Mouse (Mus musculus) kidney, adult 11 months (tissue): Measurements from ENCODE around the gene Islr.
A peak's percentile ranks its signal among the peaks of the same experiment; 100 is the strongest.
"Not testable (repeated sequence)": the region's sequence is repeated elsewhere in the genome, so short reads cannot be mapped to it uniquely, and the experiment has no call there.

Source experiments
- DNase-seq: peaks from one replicate; pipeline ENCODE4 v3.0.0; 2022

The Islr gene

DNA sequence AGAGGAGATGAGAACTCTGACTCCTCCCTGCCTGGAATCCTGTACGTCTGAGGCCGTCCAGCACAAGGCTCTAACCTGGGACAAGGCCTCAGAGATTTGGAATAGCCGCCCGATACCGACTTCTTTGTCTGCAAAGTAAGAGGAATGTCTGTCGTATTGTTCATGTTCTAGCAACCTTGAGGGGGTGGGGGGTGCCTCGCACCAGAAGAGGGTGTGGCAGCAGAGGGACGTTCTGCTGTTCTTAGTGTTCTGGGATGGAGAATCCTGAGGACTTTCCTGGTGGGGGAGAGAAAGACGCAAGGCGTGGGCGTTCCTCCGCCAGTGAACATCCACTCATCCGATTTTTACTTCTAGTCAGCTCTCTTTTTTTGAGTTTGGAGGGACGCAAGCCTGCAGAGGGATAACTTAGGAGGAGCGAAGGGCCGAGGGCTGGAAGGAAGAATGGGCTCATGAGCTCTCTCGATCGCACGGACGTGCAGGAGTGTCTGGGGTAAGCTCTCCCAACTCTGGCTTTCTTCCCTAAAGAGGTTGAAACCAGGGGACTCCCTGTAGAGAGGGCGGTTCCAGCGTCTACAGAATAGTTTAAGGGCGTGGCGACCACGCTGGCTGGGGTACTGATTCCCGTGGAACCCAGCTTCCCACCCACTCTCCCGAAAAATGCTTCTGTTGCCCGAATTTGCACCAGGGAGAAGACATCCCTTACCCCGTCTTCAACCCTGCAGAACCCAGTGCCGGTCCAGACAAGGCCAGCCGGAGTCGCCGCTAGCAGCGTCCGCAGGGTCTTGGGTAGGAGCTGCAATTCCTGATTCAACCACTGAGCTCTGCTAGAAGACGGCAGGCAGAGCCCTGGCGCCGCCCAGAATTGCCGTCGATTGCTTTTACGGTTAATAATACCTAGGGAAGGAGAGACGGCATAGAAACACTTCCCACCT, at the start of gene Islr, which contains the start of gene Islr2:
TSS of gene Islr (minus strand) at position 791 of the 932 bp plus-strand sequence.
TSS of gene Islr2 (minus strand) at position 804 of the 932 bp plus-strand sequence.
- peak; percentile 66 for DNase-seq

DNA sequence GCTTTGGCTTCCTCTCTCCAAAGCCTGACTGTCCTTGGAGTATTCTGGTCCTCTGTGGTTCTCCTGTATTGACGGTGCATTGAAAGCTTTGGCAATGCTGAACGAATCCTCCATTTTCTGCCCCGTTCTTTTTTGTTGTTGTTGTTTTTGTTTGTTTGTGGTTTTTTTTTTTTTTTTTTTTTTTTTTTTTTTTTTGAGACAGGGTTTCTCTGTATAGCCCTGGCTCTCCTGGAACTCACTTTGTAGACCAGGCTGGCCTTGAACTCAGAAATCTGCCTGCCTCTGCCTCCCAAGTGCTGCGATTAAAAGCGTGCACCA, 49.7 kb upstream of the Islr start:
- not testable (repeated sequence) for DNase-seq

- DNase-seq: peak; percentile 97
These were observed 49.1 kb upstream of the Islr start, which contains the start of gene Stoml1 for GRCm38 (mm10) chr9:58253033-58253804. TSS of gene Stoml1 (plus strand) at chr9:58253164.

- not testable (repeated sequence) for DNase-seq
These were observed 46.6 kb upstream of the Islr start for GRCm38 (mm10) chr9:58250730-58251129.

- DNase-seq: no peak
These were observed 46.2 kb upstream of the Islr start for GRCm38 (mm10) chr9:58250322-58250721.

DNA sequence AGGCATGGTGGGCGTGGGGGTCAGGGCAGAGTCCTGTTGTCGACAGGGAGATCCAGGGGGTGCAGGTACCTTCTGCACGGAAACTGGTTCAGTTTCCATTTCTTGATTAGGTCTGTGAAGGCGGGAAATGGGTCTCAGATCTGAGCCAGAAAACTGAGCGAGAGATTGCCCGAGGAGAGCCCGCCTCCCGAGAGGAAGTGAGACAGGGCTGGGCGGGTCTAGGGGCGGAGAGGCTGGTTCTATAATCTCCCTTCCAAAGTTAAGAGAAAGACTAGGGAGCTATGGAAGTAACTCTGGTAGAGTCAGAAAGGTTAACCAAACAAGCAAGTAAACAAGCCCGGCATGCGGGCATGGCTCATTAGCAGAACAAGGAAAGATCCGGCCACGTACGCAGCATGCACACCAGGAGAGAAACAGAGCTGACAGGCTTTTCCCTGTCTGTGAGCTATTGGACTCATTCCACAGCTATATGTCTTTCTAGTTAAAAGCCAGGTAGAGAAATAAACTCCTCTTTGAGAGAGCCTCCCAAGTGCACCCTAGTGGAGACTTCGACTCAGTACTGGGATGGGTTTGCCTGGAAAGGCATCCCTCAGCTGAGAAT, 45.6 kb upstream of the Islr start, which contains the start of gene Pml:
TSS of gene Pml (minus strand) at position 195 of the 601 bp plus-strand sequence.
- peak; percentile 83 for DNase-seq

DNA sequence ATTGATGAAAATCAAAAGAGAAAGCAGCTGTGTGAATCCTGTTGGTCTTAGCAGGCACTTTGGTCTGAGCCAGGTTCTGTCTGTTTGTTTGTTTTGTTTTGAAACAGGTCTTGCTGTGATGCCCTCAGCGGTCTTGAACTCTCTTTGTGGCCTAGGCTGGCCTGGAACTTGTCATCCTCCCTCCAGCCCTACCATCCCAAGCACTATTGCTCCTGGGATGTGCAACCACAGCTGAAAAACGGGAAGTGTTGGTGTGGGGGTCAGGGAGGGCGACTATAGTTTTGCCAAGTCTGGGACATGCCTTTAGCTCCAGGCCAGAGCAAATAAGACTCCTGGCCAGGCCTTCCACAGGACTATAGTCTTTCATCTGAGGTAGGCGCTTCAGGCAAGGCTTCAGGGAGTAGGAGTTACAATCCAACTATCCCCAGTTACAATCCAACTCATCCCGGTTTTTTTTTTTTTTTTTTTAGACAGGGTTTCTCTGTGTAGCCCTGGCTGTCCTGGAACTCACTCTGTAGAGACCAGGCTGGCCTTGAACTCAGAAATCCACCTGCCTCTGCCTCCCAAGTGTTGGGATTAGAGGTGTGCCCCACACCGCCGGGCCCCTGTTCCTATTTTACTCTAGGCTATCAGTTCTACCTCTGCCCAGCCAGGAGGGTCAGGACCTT, 44.8 kb upstream of the Islr start:
- no peak for DNase-seq

DNA sequence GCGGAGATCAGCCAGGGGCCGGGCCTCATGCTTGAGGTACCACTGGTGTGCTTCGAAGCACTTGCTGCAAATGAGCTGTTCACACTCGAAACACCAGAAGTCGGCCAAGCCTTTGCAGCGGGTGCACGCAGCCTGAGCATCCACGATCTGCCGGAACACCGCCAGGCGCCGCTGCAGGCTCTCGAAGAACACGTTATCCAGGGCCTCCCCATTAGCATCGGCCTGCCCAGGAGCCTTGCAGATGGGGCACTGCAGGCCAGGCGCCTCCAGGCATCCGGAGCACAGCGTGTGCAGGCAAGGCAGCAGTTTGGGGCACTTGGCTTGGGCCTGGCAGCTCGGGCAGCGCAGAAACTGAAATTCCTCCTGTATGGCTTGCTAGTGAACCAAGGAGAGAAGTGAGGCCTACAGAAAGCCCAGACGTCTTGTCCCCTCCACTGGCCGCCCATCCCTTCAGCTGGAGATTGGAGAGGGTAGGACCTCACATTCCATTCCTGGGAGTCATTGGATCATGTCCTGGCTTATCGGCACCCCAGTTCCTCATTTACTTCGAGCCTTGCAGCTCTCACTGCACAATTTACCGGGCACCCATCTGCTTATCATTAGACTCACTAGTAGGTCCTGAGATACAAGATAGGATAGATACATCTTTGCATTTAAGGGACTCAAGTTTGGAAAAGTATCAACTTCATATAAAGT, 43.1 kb upstream of the Islr start:
- peak; percentile 81 for DNase-seq

- no peak for DNase-seq
These were observed 42.0 kb upstream of the Islr start for GRCm38 (mm10) chr9:58246083-58246591.

DNA sequence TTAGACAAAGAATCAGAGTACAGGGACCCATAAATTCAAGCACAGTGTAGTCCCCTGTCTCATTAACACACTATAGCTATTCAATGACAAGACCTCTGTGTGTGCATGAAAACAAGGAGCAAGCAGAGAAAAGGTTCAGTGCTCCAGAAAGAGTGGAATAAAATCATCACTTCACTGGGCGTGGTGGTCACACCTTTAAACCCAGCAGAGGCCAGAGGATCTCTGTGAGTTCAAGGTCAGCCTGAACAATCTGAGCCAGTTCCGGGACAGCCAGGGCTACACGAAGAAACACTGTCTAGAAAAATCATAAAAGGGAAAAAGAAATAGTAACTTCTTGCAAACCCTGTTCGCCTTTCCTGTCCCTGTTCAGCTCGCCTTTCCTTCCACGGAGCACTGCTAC, 39.6 kb upstream of the Islr start:
- DNase-seq: no peak

- DNase-seq: no peak
These were observed 38.6 kb upstream of the Islr start for GRCm38 (mm10) chr9:58242696-58243095.

DNA sequence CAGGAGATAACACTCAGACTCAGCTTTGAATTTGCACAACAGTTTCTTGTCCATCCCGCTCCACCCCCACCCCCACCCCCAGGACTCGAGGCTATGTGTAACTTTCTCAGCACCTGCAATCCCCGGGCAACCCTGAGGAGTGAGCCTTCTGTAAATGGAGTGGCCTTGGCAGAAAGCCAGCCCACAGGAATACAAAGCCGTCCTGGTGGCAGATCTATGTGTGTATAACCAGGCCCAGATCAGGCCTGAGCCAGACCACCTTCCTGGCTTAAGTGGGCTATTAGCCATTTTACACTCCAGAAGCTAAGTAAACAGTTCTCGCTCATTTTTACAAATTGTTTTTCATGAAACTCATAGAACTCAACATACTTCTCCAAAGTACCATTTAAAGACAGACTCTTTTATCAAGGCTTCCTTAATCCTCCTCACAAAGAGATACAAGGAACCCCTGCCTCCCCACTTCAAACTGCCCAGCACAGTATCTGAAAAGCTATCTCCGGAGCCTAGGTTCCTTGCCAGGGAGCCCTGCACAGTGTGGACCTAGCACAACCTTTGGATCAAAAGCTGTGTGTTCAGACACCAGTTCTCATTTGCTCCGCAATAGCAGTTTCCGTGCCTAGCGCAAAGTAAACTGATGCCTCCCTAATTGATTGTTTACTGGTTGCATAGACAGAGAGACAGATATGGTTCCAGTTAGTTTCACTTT, 37.8 kb upstream of the Islr start:
- peak; percentile 46 for DNase-seq

DNA sequence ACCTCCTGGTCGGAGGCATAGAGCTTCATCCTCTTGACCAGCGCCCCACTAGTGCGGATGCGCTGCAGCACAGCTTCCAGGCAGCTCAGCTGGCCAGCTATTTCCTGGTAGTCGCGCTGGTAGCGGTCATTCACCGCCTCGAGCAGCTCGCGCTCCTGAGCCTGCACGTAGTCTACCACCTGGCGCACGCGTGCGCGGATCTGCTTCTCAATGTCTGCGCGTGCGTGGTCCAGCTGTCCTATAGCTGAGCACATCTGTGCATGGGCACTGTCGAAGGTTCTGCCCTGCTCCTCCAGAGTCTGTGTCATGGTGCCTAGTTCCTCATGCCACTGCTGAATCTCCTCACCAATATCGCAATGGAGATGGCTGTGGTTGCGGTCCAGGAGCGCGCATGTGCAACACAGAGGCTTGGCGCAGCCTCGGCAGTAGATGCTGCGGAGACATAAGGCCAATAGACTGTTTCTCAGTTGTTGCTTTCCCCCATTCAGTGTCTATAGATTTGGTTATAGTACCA, 30.5 kb upstream of the Islr start:
- DNase-seq: no peak

DNA sequence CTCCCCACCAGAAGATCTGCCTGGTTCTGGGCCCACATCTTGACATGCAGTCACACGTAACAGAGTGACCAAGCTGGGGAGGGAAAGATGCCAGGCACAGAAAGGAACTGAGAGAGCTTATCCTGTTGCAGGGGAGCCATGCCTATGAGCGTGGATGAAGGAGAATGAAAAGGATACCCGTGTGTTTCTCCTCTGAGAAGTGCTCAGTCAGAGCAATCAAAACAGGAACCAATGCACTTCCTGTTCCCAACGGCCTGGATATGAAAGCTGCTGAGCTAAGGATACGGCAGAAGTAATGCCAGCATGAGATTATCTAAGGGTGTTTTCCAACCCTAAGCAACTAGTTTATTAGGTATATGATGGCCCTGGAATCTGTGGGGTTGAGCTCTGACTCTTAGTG, 28.3 kb upstream of the Islr start:
- DNase-seq: no peak

GRCm38 (mm10) chr9:58231746-58232145, 27.6 kb upstream of the Islr start:
- DNase-seq: no peak

DNA sequence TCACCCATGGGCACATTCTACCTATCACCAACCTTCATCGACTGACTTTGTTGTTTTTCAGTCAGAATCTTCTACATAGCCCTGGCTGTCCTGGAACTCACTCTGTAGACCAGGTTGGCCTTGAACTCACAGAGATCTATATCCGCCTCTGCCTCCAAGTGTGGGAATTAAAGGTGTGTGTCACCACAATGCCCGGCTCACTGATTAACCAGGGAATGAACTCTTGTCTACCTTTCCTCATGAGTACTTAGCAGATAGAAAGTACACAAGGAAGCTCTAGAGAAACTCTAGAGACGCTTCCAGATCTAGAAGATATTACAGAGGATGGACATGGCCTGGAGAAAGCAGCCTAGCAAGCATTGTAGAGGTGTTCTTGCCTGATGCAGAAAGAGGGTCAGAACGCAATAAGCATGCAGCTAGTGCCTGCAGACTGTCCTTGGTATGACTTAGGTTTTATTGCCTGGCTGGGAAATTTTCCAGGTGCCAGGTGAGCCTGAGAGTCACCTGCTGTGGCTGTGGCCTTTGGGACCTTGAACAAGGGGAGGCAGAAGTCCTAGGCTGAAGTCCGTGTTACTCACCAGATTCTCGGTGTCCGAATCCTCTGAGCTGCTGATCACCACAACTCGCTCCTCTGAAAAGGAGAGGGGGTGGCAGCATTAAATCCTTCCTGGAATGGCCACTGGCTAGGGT, 24.8 kb upstream of the Islr start:
- peak; percentile 81 for DNase-seq

GRCm38 (mm10) chr9:58225915-58226913, 22.1 kb upstream of the Islr start:
- DNase-seq: no peak

DNA sequence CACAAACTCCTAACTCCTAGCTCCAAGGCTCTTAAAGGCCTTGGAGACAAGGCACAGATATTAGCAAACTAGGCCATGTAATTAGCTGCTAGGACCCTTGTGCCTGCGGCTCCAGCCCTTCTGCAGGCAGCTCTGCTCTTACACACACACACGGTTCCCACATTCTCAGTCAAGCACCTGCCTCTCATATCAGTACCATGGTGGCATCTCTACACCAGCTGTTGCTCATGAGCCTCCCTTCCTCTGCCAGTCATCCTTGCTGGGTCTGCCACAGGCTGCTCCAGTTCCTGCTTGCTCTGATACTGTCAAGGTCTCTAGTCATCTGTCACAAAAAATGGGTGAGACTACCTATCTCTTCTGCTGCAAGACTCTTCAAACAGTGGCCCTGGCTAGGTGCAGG, 20.2 kb upstream of the Islr start:
- DNase-seq: no peak
